Mouse (Mus musculus) NIH3T3 (cell line): Measurements from ENCODE around the gene Bmp3.

Source experiments
- DNase-seq: peaks from one replicate; pipeline ENCODE4 v3.0.0-alpha.2; 2012; ENCODE audit warnings: low read depth

Gene Bmp3

GRCm38 (mm10) chr5:98902339-98902738, 48.1 kb downstream of the Bmp3 start:
- DNase-seq: peak; percentile 82

- no peak for DNase-seq
Measured at GRCm38 (mm10) chr5:98918716-98919115, 64.5 kb downstream of the Bmp3 start.

DNA sequence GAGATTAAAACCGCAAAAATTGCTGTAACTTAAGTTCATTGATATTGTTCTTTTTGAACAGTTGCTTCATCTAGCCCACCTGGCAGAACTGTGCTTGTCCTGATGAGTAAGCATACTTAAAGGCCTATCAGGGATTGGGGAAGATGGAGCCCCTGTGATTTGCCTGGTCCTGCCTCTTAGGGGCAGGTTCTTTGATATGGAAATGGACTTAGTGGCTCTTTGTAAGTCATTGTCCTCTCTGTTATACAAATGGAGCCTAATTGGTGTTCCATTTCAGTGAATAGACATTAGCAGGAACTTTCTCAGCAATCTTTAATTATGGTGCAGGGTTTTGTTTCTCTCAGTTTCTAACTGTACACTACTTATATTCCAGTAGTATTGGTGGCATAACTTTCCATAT, 67.4 kb downstream of the Bmp3 start:
- no peak for DNase-seq

- no peak for DNase-seq
Measured at GRCm38 (mm10) chr5:98922921-98923320, 68.7 kb downstream of the Bmp3 start.
